Mouse (Mus musculus) neural tube, embryonic 13.5 days (tissue): Measurements from ENCODE around the gene Mn1. TPM values are rescaled to one million over a fixed set of nuclear protein-coding genes. Genes with fewer than 3 reads are reported as not detected.

ENCODE experiments used
- ATAC-seq: fragments of 200-750 bp; cut with Nextera tagmentation; 2 replicates; pipeline ENCODE4 v1.8.0; 2017; ENCODE audit warnings: low read depth, mild to moderate bottlenecking, moderate TSS enrichment, moderate library complexity
- H3K27ac ChIP-seq: fragments of 300-500 bp; sonication (generic); replicated peaks from 2 replicates; pipeline ENCODE4 v1.5.1; 2015; ENCODE audit warnings: moderate library complexity, mild to moderate bottlenecking, inconsistent platforms
- H3K27me3 ChIP-seq: fragments of 300-500 bp; sonication (generic); 2 replicates; pipeline ENCODE4 v1.6.1; 2015; ENCODE audit warnings: mild to moderate bottlenecking, inconsistent platforms
- H3K36me3 ChIP-seq: fragments of 300-500 bp; sonication (generic); 2 replicates; pipeline ENCODE4 v1.6.1; 2015; ENCODE audit warnings: mild to moderate bottlenecking, inconsistent platforms
- H3K4me1 ChIP-seq: fragments of 300-500 bp; sonication (generic); replicated peaks from 2 replicates; pipeline ENCODE4 v1.6.1; 2015; ENCODE audit warnings: inconsistent platforms
- H3K4me2 ChIP-seq: fragments of 300-500 bp; sonication (generic); 2 replicates; pipeline ENCODE4 v1.6.1; 2015; ENCODE audit warnings: inconsistent platforms, mild to moderate bottlenecking, moderate library complexity
- H3K4me3 ChIP-seq: fragments of 300-500 bp; sonication (generic); 2 replicates; pipeline ENCODE4 v1.5.1; 2015; ENCODE audit warnings: mild to moderate bottlenecking, inconsistent platforms
- H3K9ac ChIP-seq: fragments of 300-500 bp; sonication (generic); 2 replicates; pipeline ENCODE4 v1.6.1; 2015; ENCODE audit warnings: moderate library complexity, mild to moderate bottlenecking, inconsistent platforms
- H3K9me3 ChIP-seq: fragments of 300-500 bp; sonication (generic); 2 replicates; pipeline ENCODE4 v1.6.1; 2016; ENCODE audit warnings: inconsistent platforms
- WGBS: fragments of 180-500 bp; shearing (Covaris S2); methylation state at CpG from one replicate; pipeline ENCODE4 v1.1.7; 2015; 5-methylcytosine and 5-hydroxymethylcytosine counted together
- polyA plus RNA-seq: library from polyadenylated mRNA; unstranded; fragments of >200 nt; fragmentation: Nextera tagmentation; extraction: Ambion mirVana; gene quantifications from 2 replicates; pipeline ENCODE4 v1.2.1, GENCODE M21; 2015

Gene Mn1
- polyA plus RNA-seq, 1 experiment from 2014 or later = 22.3 TPM

DNA sequence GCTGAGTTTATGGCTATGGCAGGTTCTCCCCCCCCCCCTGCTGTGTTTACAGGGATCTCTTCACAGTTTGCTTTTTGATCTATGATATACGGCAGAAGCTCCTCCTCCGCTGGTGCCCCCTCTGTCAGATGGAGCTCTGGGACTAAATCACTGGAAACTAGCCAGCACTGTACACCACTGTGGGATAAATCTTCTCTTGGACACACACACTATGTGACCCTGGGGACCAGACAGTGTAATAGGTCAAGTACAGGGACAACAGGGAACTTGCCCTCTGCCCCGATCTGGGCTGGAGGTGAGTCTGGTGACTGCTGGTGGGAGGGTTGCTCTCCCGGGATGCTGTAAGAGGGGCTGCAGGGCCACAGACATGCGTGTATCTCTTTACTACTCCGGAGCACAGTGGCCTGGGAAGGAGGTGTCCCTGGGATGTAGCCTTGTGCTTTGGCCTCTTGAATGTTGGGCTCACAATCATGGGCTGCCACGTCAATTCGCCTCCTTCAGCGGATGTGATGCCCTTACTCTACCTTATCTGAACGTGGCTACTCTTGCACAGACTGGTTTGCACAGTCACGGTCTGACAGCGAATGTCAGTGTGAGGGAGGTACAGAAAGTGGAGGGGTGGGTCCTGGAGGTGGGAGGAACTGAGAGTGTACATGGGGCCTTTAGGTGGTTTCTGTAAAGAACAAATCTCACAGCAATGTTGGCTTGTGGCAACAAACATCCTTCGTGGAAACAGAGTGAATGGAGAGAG is 84.7 kb downstream of the Mn1 start:
- H3K27me3 ChIP-seq = peaks cover 69% of the 10 kb centered on the region
- H3K4me2 ChIP-seq = no peak overlapping the region
- H3K36me3 ChIP-seq = no peaks in the 10 kb centered on the region
- ATAC-seq = no peak
- H3K4me3 ChIP-seq = no peak overlapping the region
- no peak overlapping the region for H3K9ac ChIP-seq
- H3K4me1 ChIP-seq = peaks cover 25% of the 10 kb centered on the region
- WGBS = 52% methylated on average over 13 of the region's 13 CpGs
- no peak overlapping the region for H3K27ac ChIP-seq
- no peaks in the 10 kb centered on the region for H3K9me3 ChIP-seq

DNA sequence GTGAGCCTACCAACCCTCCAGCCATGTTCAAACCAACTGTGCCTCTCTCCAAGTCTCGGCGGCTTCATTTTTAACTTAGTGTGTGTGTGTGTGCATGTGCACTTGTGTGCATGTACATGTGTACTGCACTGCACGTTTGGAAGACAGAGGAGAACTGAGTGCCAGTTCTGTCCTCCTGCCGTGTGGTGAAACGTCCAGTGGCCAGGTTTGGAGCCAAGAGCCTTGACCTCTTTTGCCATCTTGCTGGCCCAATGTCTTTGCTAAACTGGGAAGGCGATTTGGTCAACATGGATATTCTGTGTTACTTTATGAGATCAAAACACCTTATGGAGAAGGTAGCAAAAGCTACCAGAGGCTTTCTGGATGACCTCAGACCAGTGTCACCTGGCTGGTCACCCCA is 88.1 kb downstream of the Mn1 start:
- Histone ChIP-seq H3K27ac (no peak overlapping the region), H3K4me1 (peaks cover 48% of the 10 kb centered on the region), H3K9me3 (no peaks in the 10 kb centered on the region), H3K4me2 (no peak overlapping the region), H3K27me3 (peaks cover 52% of the 10 kb centered on the region), H3K36me3 (no peaks in the 10 kb centered on the region), H3K4me3 (no peak overlapping the region), H3K9ac (no peak overlapping the region)
- no peak for ATAC-seq
- 94% methylated on average over 6 of the region's 6 CpGs for WGBS

DNA sequence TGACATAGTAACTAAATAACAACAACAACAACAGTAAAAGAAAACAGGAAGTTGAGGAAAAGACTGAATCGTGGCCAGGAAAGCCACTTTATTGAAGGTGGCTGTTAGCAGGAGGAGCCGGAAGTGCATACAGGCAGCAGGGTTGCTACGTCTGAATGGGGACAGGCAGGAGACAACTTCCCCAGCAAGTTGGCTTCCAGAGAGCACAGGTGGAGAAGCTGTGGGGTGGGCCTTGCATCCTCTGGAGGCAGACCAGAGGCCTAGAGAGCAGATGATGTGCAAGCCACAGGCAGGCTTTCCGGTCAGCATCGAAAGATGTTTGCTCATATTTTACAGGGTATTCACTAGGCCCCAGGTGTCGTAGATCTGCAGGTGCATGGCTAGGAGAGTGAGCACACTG is 88.7 kb downstream of the Mn1 start:
- 89% methylated on average over 6 of the region's 6 CpGs for WGBS
- Histone ChIP-seq H3K27me3 (peaks cover 51% of the 10 kb centered on the region), H3K4me3 (no peak overlapping the region), H3K9me3 (no peaks in the 10 kb centered on the region), H3K4me2 (no peak overlapping the region), H3K9ac (no peak overlapping the region), H3K36me3 (no peaks in the 10 kb centered on the region), H3K27ac (no peak overlapping the region), H3K4me1 (peaks cover 53% of the 10 kb centered on the region)
- no peak for ATAC-seq

DNA sequence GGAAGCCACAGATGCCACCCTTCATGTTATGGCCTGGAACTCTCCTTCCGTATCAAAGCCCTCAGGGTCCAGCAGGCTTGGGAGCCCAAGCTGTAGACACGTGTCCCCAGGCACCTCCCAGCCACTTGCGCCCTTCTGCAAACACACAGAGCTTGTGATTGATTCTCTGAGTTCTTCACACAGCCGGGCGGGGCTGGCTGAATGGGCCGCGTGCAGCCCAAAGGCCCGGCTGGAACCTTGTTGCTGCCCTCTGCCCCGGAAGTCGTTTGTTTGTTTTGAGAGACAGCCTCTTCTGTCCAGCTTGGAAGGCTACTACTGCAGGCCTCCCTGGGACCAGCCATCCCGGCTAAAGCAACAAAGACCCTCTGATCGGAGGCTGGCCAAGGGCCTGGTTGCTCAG is 89.2 kb downstream of the Mn1 start:
- WGBS = 8% methylated on average over 12 of the region's 12 CpGs
- Histone ChIP-seq H3K27me3 (peaks cover 50% of the 10 kb centered on the region), H3K4me3 (no peak overlapping the region), H3K9me3 (no peaks in the 10 kb centered on the region), H3K27ac (no peak overlapping the region), H3K4me1 (peaks cover 51% of the 10 kb centered on the region), H3K36me3 (no peaks in the 10 kb centered on the region), H3K9ac (no peak overlapping the region), H3K4me2 (no peak overlapping the region)
- no peak for ATAC-seq

Other genes with a start within 250 kb of the Mn1 start
- gene Pitpnb, start 86.6 kb upstream of the Mn1 start, polyA plus RNA-seq = 97.0 and 104 TPM in 2 replicates